Mouse (Mus musculus): ENCODE results near the gene Fntb. TPM values are rescaled to one million over a fixed set of nuclear protein-coding genes. Genes with fewer than 3 reads are reported as not detected.

The Fntb gene
- total and polyA plus RNA-seq, 3 experiments = 10.4 to 79.8 (median 30.1) TPM

DNA sequence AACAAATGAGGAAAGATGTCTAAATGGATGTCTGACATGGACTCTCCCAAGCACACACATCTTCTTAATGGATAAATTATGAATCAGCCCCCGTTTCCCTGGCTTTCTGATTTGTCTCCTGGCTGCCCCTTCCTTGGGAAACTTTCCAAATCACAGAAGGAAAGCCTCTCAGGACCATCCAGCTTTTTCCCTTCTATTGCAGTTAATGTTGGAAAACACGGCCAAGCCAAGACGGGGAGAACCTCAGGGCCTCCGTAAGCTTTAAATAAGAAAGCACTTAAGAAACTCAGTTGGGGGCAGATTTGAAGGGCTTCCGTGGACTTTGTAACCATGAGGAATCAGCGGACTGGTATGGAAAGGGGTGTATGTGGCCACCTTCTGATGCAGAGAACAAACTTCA lies 54.4 kb downstream of the Fntb start:
- H3K27me3 ChIP-seq (ENCODE audit: insufficient read depth, low read length) = peaks cover 95% of the 10 kb centered on the region
- no peak overlapping the region for H3K4me3 ChIP-seq (ENCODE audit: low read depth, low read length)
- no peak for DNase-seq (ENCODE audit: low spot score)
- peaks cover 10% of the 10 kb centered on the region for H3K9me3 ChIP-seq (replicated peaks)
- TF ChIP-seq GATA1 (IDR thresholded peaks at IDR 0.05; ENCODE audit: borderline replicate concordance, low read length) = no peak
- TF ChIP-seq POLR2AphosphoS5 (IDR thresholded peaks at IDR 0.05; ENCODE audit: insufficient replicate concordance, low read depth, low read length) = no peak
- TF ChIP-seq CTCF (IDR thresholded peaks at IDR 0.05; ENCODE audit: low read depth, low read length) = no peak
- no peak for TF ChIP-seq GATA2 (IDR thresholded peaks at IDR 0.05; ENCODE audit: borderline replicate concordance, low read depth, low read length)
- no peak for TF ChIP-seq TAL1 (conservative IDR thresholded peaks at IDR 0.05; ENCODE audit: low read depth, low read length)
- 0 out of 2 replicates have a peak, but pooled peaks cover 2% of the 10 kb centered on the region for H3K4me1 ChIP-seq (ENCODE audit: insufficient read depth, low read depth, low read length)
- no peak for ATAC-seq (ENCODE audit: extremely low read depth, insufficient number of reproducible peaks, low FRiP score, poor library complexity, severe bottlenecking)
- no peaks in the 10 kb centered on the region for H3K36me3 ChIP-seq (replicated peaks)

DNA sequence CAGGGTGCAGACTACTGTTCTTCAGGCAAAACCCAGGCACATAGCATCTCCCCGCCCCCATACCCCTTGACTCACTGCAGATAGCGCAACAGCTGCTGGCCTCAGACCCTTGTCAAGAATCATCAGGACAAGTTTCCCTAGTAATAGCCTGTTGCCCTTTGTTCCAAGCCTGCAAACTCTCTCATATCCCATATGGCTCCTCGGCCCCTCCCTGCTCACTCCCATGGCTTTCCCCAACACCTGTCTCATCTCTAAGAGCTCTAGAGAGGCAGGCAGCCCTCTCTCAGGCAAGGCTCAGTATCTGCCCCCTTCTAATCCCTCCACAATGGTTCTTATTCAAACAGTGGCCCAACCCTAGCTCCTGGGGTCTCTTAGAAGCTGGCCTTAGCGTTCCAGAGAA lies 55.2 kb downstream of the Fntb start:
- H3K27me3 ChIP-seq (ENCODE audit: insufficient read depth, low read length) = peaks cover 96% of the 10 kb centered on the region
- H3K4me1 ChIP-seq (ENCODE audit: insufficient read depth, low read depth, low read length) = 0 out of 2 replicates have a peak, but pooled peaks cover 2% of the 10 kb centered on the region
- ATAC-seq (ENCODE audit: extremely low read depth, insufficient number of reproducible peaks, low FRiP score, poor library complexity, severe bottlenecking) (no peak), DNase-seq (ENCODE audit: low spot score) (no peak)
- TF ChIP-seq GATA2 (IDR thresholded peaks at IDR 0.05; ENCODE audit: borderline replicate concordance, low read depth, low read length) (no peak), TAL1 (conservative IDR thresholded peaks at IDR 0.05; ENCODE audit: low read depth, low read length) (no peak), POLR2AphosphoS5 (IDR thresholded peaks at IDR 0.05; ENCODE audit: insufficient replicate concordance, low read depth, low read length) (no peak), CTCF (IDR thresholded peaks at IDR 0.05; ENCODE audit: low read depth, low read length) (no peak)
- no peak overlapping the region for H3K4me3 ChIP-seq (ENCODE audit: low read depth, low read length)
- H3K9me3 ChIP-seq (replicated peaks) = peaks cover 10% of the 10 kb centered on the region
- no peaks in the 10 kb centered on the region for H3K36me3 ChIP-seq (replicated peaks)

DNA sequence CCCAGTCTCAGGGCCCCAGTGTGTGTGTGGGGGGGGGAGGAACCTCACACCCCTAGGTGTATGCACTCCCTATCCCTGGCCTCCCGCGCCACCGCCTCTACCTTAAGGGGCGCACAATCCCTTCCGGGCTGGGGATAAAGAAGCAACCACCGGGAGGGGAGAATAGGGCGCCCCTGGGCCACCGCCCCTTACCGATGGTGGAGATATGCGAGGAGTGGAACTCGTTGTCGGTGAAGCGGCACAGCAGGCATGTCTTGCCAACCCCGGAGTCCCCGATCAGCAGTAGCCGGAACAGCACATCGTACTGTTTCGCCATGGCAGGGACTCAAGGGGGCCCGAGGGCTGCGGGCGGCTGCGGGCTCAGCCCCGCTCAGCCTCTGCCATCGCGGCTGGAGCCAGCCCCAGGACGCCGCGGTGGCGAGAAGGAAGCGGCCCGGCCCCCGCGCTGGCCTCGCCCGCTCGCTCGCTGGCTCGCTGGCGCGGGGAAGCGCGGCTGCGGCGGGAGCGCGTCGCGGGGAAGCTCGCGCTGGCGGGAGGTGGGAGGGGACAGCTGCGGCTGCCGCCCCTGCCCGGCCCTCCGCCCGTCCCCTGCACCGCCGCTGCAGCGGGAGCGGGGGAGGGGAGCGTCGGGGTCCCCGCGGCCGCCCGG lies 56.7 kb downstream of the Fntb start:
- Histone ChIP-seq H3K36me3 (replicated peaks) (no peaks in the 10 kb centered on the region), H3K27me3 (ENCODE audit: insufficient read depth, low read length) (peaks cover 89% of the 10 kb centered on the region), H3K4me1 (ENCODE audit: insufficient read depth, low read depth, low read length) (no peaks in the 10 kb centered on the region), H3K9me3 (replicated peaks) (peaks cover 10% of the 10 kb centered on the region), H3K4me3 (ENCODE audit: low read depth, low read length) (no peak overlapping the region; the same call in 1 of the 2 replicates)
- TF ChIP-seq GATA1 (IDR thresholded peaks at IDR 0.05; ENCODE audit: borderline replicate concordance, low read length) (no peak), TAL1 (conservative IDR thresholded peaks at IDR 0.05; ENCODE audit: low read depth, low read length) (no peak), CTCF (IDR thresholded peaks at IDR 0.05; ENCODE audit: low read depth, low read length) (no peak), GATA2 (IDR thresholded peaks at IDR 0.05; ENCODE audit: borderline replicate concordance, low read depth, low read length) (no peak), POLR2AphosphoS5 (IDR thresholded peaks at IDR 0.05; ENCODE audit: insufficient replicate concordance, low read depth, low read length) (no peak)
- no peak for ATAC-seq (ENCODE audit: extremely low read depth, insufficient number of reproducible peaks, low FRiP score, poor library complexity, severe bottlenecking)
- no peak for DNase-seq (ENCODE audit: low spot score)

DNA sequence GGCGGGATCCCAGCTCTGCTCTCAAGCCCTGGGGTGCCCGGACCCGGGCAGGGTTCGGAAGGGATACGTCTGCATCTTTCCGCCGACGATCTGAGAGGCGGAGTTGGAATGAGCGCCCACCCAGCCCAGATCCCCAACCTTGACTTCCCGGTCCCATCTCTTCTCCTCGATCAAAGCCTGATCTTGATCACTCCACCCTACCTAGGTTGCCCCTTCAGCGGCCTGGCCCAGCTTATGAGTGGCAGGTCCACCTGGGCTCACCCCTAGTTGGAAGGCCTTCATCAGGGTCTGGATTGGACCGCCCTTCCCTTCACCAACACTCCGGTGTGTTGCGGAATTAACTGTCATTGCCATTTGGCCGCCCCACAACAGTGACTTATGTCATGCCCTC lies 57.3 kb downstream of the Fntb start, which contains the start of gene Rab15:
Gene Rab15 (minus strand): TSS at position 258 of the 391 bp plus-strand sequence.
- H3K27me3 ChIP-seq (ENCODE audit: insufficient read depth, low read length) = peaks cover 89% of the 10 kb centered on the region
- DNase-seq (ENCODE audit: low spot score) = no peak
- ATAC-seq (ENCODE audit: extremely low read depth, insufficient number of reproducible peaks, low FRiP score, poor library complexity, severe bottlenecking) = no peak
- TF ChIP-seq TAL1 (conservative IDR thresholded peaks at IDR 0.05; ENCODE audit: low read depth, low read length) (no peak), POLR2AphosphoS5 (IDR thresholded peaks at IDR 0.05; ENCODE audit: insufficient replicate concordance, low read depth, low read length) (no peak)
- H3K36me3 ChIP-seq (replicated peaks) = no peaks in the 10 kb centered on the region
- H3K9me3 ChIP-seq (replicated peaks) = peaks cover 10% of the 10 kb centered on the region
- H3K4me3 ChIP-seq (ENCODE audit: low read depth, low read length) = no peak within 1 kb of the TSS; the same call in 1 of the 2 replicates
- no peaks in the 10 kb centered on the region for H3K4me1 ChIP-seq (ENCODE audit: insufficient read depth, low read depth, low read length)

DNA sequence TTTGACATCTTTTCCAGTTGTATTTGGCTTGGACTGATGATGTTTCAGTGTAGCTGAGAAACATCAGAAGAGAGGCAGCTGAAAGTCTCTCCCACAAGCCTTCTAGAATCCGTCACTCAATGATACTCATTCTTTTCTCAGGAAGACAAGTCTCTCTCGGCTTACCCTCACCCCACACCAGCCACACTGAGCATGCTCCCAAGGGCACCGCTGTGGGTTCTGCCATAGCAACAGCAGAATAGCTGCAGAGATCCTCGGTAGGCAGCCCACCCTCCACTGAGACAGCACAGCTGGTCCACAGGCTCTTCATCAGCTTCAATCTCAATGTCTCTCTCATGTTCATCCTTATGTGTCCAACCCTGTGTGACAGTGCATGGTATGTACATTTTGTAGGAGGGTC lies 59.9 kb downstream of the Fntb start:
- H3K27me3 ChIP-seq (ENCODE audit: insufficient read depth, low read length) = peaks cover 65% of the 10 kb centered on the region
- H3K9me3 ChIP-seq (replicated peaks) = peaks cover 10% of the 10 kb centered on the region
- H3K4me3 ChIP-seq (ENCODE audit: low read depth, low read length) = no peak overlapping the region
- DNase-seq (ENCODE audit: low spot score) = no peak
- TF ChIP-seq GATA1 (IDR thresholded peaks at IDR 0.05; ENCODE audit: borderline replicate concordance, low read length) (no peak), POLR2AphosphoS5 (IDR thresholded peaks at IDR 0.05; ENCODE audit: insufficient replicate concordance, low read depth, low read length) (no peak), GATA2 (IDR thresholded peaks at IDR 0.05; ENCODE audit: borderline replicate concordance, low read depth, low read length) (no peak), TAL1 (conservative IDR thresholded peaks at IDR 0.05; ENCODE audit: low read depth, low read length) (no peak), CTCF (IDR thresholded peaks at IDR 0.05; ENCODE audit: low read depth, low read length) (no peak)
- no peaks in the 10 kb centered on the region for H3K36me3 ChIP-seq (replicated peaks)
- no peak for ATAC-seq (ENCODE audit: extremely low read depth, insufficient number of reproducible peaks, low FRiP score, poor library complexity, severe bottlenecking)
- H3K4me1 ChIP-seq (ENCODE audit: insufficient read depth, low read depth, low read length) = no peaks in the 10 kb centered on the region

DNA sequence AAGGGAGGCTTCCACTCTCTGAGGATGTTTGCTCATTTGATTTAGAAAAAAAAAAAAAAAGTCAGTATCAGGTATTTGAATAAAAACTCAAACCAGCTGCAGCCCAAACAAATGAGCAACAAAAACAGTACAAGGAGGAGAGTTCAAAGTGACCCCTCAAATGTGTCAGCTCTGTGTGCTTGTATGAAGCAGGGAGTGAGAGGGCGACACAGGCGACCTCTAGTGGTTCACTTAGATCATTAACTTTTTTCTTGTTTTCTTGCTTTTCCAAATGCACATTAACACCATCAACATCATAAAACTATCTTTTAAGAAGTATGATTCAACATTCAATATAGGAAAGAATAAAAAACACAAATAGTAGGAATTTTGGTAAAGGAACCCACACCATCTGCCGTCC lies 67.3 kb downstream of the Fntb start:
- peaks cover 6% of the 10 kb centered on the region for H3K4me1 ChIP-seq (ENCODE audit: insufficient read depth, low read depth, low read length)
- DNase-seq (ENCODE audit: low spot score) (peak; percentile 67), ATAC-seq (ENCODE audit: extremely low read depth, insufficient number of reproducible peaks, low FRiP score, poor library complexity, severe bottlenecking) (no peak)
- TF ChIP-seq CTCF (IDR thresholded peaks at IDR 0.05; ENCODE audit: low read depth, low read length) (peak; percentile 75), POLR2AphosphoS5 (IDR thresholded peaks at IDR 0.05; ENCODE audit: insufficient replicate concordance, low read depth, low read length) (no peak)
- H3K9me3 ChIP-seq (replicated peaks) = no peaks in the 10 kb centered on the region
- H3K36me3 ChIP-seq (replicated peaks) = no peaks in the 10 kb centered on the region
- peaks cover 23% of the 10 kb centered on the region for H3K27me3 ChIP-seq (ENCODE audit: insufficient read depth, low read length)
- H3K4me3 ChIP-seq (ENCODE audit: low read depth, low read length) = no peak overlapping the region
